Mouse (Mus musculus): ENCODE data around the gene Olfr1501. TPM values are rescaled to one million over a fixed set of nuclear protein-coding genes. Genes with fewer than 3 reads are reported as not detected.
"Not testable (repeated sequence)": the region's sequence is repeated elsewhere in the genome, so short reads cannot be mapped to it uniquely, and the experiment has no call there.

Olfr1501 gene
- not detected in 2 replicates for polyA plus RNA-seq (2015; fragmentation: Nextera tagmentation; extraction: Ambion mirVana)

- H3K27ac ChIP-seq (ENCODE audit: low read length); H3K27me3 ChIP-seq (replicated peaks; ENCODE audit: insufficient read depth, low read length); H3K36me3 ChIP-seq (ENCODE audit: insufficient read depth, low read length); H3K9ac ChIP-seq (replicated peaks; ENCODE audit: low read depth); H3K4me3 ChIP-seq (ENCODE audit: low read depth, low read length); DNase-seq (ENCODE audit: low spot score); H3K4me1 ChIP-seq (ENCODE audit: insufficient read depth, low read depth, low read length); H3K4me2 ChIP-seq (replicated peaks; ENCODE audit: low read depth, low read length); ATAC-seq; H3K9me3 ChIP-seq (ENCODE audit: low read length): not testable (repeated sequence)
These were observed at the start of gene Olfr1501 for GRCm38 (mm10) chr19:13850592-13850991. Gene Olfr1501 (minus strand): TSS chr19:13850692.

GRCm38 (mm10) chr19:13897828-13898227, 47.3 kb upstream of the Olfr1501 start, which contains the start of gene Olfr1504:
Gene Olfr1504 (minus strand): TSS chr19:13897928.
- Histone ChIP-seq H3K27ac (ENCODE audit: low read length) (no peak within 1 kb of the TSS), H3K9ac (replicated peaks; ENCODE audit: low read depth) (no peak within 1 kb of the TSS), H3K27me3 (replicated peaks; ENCODE audit: insufficient read depth, low read length) (no peaks in the 10 kb centered on the region), H3K4me3 (ENCODE audit: low read depth, low read length) (no peak within 1 kb of the TSS), H3K4me2 (replicated peaks; ENCODE audit: low read depth, low read length) (no peak within 1 kb of the TSS), H3K9me3 (ENCODE audit: low read length) (no peaks in the 10 kb centered on the region), H3K4me1 (ENCODE audit: insufficient read depth, low read depth, low read length) (no peaks in the 10 kb centered on the region), H3K36me3 (ENCODE audit: insufficient read depth, low read length) (no peaks in the 10 kb centered on the region)
- TF ChIP-seq CTCF (IDR thresholded peaks at IDR 0.05), result no peak
- no peak for TF ChIP-seq EP300 (IDR thresholded peaks at IDR 0.05)
- WGBS, result 36% methylated on average over 1 of the region's 1 CpGs
- no peak for DNase-seq (ENCODE audit: low spot score)
- ATAC-seq, result no peak

GRCm38 (mm10) chr19:13861495-13861894, 11.0 kb upstream of the Olfr1501 start, which contains the start of gene Olfr1502:
Gene Olfr1502 (plus strand): TSS chr19:13861795.
- H3K27ac ChIP-seq (ENCODE audit: low read length), result no peak within 1 kb of the TSS
- WGBS, result 85% methylated on average over 1 of the region's 1 CpGs
- no peak within 1 kb of the TSS for H3K4me2 ChIP-seq (replicated peaks; ENCODE audit: low read depth, low read length)
- H3K36me3 ChIP-seq (ENCODE audit: insufficient read depth, low read length), result no peaks in the 10 kb centered on the region
- TF ChIP-seq CTCF (IDR thresholded peaks at IDR 0.05), result no peak
- TF ChIP-seq EP300 (IDR thresholded peaks at IDR 0.05), result no peak
- ATAC-seq (no peak), DNase-seq (ENCODE audit: low spot score) (no peak)
- no peak within 1 kb of the TSS for H3K4me3 ChIP-seq (ENCODE audit: low read depth, low read length)
- H3K9me3 ChIP-seq (ENCODE audit: low read length), result no peaks in the 10 kb centered on the region
- H3K27me3 ChIP-seq (replicated peaks; ENCODE audit: insufficient read depth, low read length), result no peaks in the 10 kb centered on the region
- H3K9ac ChIP-seq (replicated peaks; ENCODE audit: low read depth), result no peak within 1 kb of the TSS
- no peaks in the 10 kb centered on the region for H3K4me1 ChIP-seq (ENCODE audit: insufficient read depth, low read depth, low read length)

- Histone ChIP-seq H3K4me2 (replicated peaks; ENCODE audit: low read depth, low read length) (no peak within 1 kb of the TSS), H3K27ac (ENCODE audit: low read length) (no peak within 1 kb of the TSS), H3K9ac (replicated peaks; ENCODE audit: low read depth) (no peak within 1 kb of the TSS), H3K27me3 (replicated peaks; ENCODE audit: insufficient read depth, low read length) (no peaks in the 10 kb centered on the region), H3K4me3 (ENCODE audit: low read depth, low read length) (no peak within 1 kb of the TSS), H3K4me1 (ENCODE audit: insufficient read depth, low read depth, low read length) (no peaks in the 10 kb centered on the region), H3K36me3 (ENCODE audit: insufficient read depth, low read length) (no peaks in the 10 kb centered on the region), H3K9me3 (ENCODE audit: low read length) (no peaks in the 10 kb centered on the region)
- no peak for DNase-seq (ENCODE audit: low spot score)
- no peak for TF ChIP-seq CTCF (IDR thresholded peaks at IDR 0.05)
- TF ChIP-seq EP300 (IDR thresholded peaks at IDR 0.05), result no peak
- no peak for ATAC-seq
These were observed 20.1 kb downstream of the Olfr1501 start, which contains the start of gene Olfr1500 for GRCm38 (mm10) chr19:13830388-13830787. Gene Olfr1500 (minus strand): TSS chr19:13830488.

- no peak overlapping the region for H3K9ac ChIP-seq (replicated peaks; ENCODE audit: low read depth)
- no peaks in the 10 kb centered on the region for H3K4me1 ChIP-seq (ENCODE audit: insufficient read depth, low read depth, low read length)
- DNase-seq (ENCODE audit: low spot score) (no peak), ATAC-seq (no peak)
- H3K9me3 ChIP-seq (ENCODE audit: low read length), result no peaks in the 10 kb centered on the region
- no peak for TF ChIP-seq CTCF (IDR thresholded peaks at IDR 0.05)
- no peak for TF ChIP-seq EP300 (IDR thresholded peaks at IDR 0.05)
- H3K4me2 ChIP-seq (replicated peaks; ENCODE audit: low read depth, low read length), result no peak overlapping the region
- no peak overlapping the region for H3K27ac ChIP-seq (ENCODE audit: low read length)
- no peaks in the 10 kb centered on the region for H3K27me3 ChIP-seq (replicated peaks; ENCODE audit: insufficient read depth, low read length)
- H3K4me3 ChIP-seq (ENCODE audit: low read depth, low read length), result no peak overlapping the region
- no peaks in the 10 kb centered on the region for H3K36me3 ChIP-seq (ENCODE audit: insufficient read depth, low read length)
- WGBS, result 72% methylated on average over 3 of the region's 3 CpGs
These were observed 22.0 kb downstream of the Olfr1501 start for GRCm38 (mm10) chr19:13828447-13828846.

GRCm38 (mm10) chr19:13820847-13821246, 29.6 kb downstream of the Olfr1501 start:
- no peak for DNase-seq (ENCODE audit: low spot score)
- H3K36me3 ChIP-seq (ENCODE audit: insufficient read depth, low read length), result no peaks in the 10 kb centered on the region
- H3K27me3 ChIP-seq (replicated peaks; ENCODE audit: insufficient read depth, low read length), result no peaks in the 10 kb centered on the region
- no peak overlapping the region for H3K4me3 ChIP-seq (ENCODE audit: low read depth, low read length)
- no peak overlapping the region for H3K27ac ChIP-seq (ENCODE audit: low read length)
- TF ChIP-seq CTCF (IDR thresholded peaks at IDR 0.05) (no peak), EP300 (IDR thresholded peaks at IDR 0.05) (no peak)
- 54% methylated on average over 5 of the region's 5 CpGs for WGBS
- H3K4me1 ChIP-seq (ENCODE audit: insufficient read depth, low read depth, low read length), result no peaks in the 10 kb centered on the region
- no peaks in the 10 kb centered on the region for H3K9me3 ChIP-seq (ENCODE audit: low read length)
- H3K9ac ChIP-seq (replicated peaks; ENCODE audit: low read depth), result no peak overlapping the region
- ATAC-seq, result no peak
- no peak overlapping the region for H3K4me2 ChIP-seq (replicated peaks; ENCODE audit: low read depth, low read length)

DNA sequence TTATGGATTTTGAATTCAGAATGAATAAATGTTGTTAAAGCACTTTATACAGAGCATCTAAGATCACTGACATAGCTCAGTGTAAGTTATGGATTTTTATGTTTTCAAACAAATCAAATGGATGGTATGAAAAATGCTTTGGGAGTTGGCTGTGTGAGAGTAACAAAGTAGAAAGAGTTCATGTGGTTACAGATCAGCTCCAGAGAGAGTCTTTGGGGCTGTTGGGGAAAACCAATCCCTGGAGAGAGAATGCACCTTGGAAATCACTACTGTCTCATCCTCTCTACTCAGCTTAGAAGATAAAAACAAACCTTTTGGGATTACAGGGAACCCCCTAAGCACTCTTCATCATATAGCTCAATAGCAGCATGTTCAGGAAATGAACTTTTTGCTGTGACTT, 31.1 kb downstream of the Olfr1501 start, which contains the start of gene Olfr1499:
Gene Olfr1499 (minus strand): TSS at position 101 of the 400 bp plus-strand sequence.
- Histone ChIP-seq H3K9me3 (ENCODE audit: low read length) (no peaks in the 10 kb centered on the region), H3K4me1 (ENCODE audit: insufficient read depth, low read depth, low read length) (no peaks in the 10 kb centered on the region), H3K36me3 (ENCODE audit: insufficient read depth, low read length) (no peaks in the 10 kb centered on the region), H3K27ac (ENCODE audit: low read length) (no peak within 1 kb of the TSS), H3K27me3 (replicated peaks; ENCODE audit: insufficient read depth, low read length) (no peaks in the 10 kb centered on the region), H3K4me3 (ENCODE audit: low read depth, low read length) (no peak within 1 kb of the TSS), H3K9ac (replicated peaks; ENCODE audit: low read depth) (no peak within 1 kb of the TSS), H3K4me2 (replicated peaks; ENCODE audit: low read depth, low read length) (no peak within 1 kb of the TSS)
- ATAC-seq, result no peak
- TF ChIP-seq EP300 (IDR thresholded peaks at IDR 0.05) (no peak), CTCF (IDR thresholded peaks at IDR 0.05) (no peak)
- DNase-seq (ENCODE audit: low spot score), result no peak
